Mouse (Mus musculus) megakaryocyte-erythroid progenitor cell, adult 5 weeks (primary cell): ENCODE results near the gene Tspan12. TPM values are rescaled to one million over a fixed set of nuclear protein-coding genes. Genes with fewer than 3 reads are reported as not detected.

Experiments
- polyA plus RNA-seq: library from polyadenylated mRNA; stranded (reverse); fragments of >175 nt; gene quantifications from 2 replicates; pipeline ENCODE4 v1.2.3, GENCODE M21; 2012

The Tspan12 gene
- polyA plus RNA-seq = 0.09 TPM in 1 of 2 replicates, not detected in the other

GRCm38 (mm10) chr6:21852344-21852785 lies at the start of gene Tspan12:
TSS of gene Tspan12 (minus strand) at chr6:21852515.

Other genes starting within 250 kb of the Tspan12 start
- 22.8 and 28.1 TPM in 2 replicates for gene Ing3, start 97.1 kb upstream of the Tspan12 start, polyA plus RNA-seq
- 0.05 and 0.35 TPM in 2 replicates for gene Cped1, start 133.4 kb upstream of the Tspan12 start, polyA plus RNA-seq